Mouse (Mus musculus): ENCODE results near the gene Prpf39. TPM values are rescaled to one million over a fixed set of nuclear protein-coding genes. Genes with fewer than 3 reads are reported as not detected.

Prpf39 gene
- polyA plus RNA-seq, 1 experiment = 22.2 TPM

GRCm38 (mm10) chr12:65061082-65061481 is 24.9 kb downstream of the Prpf39 start:
- H3K27ac ChIP-seq (ENCODE audit: control insufficient read depth, insufficient read depth, low read depth, low read length, poor library complexity) = no peak overlapping the region
- TF ChIP-seq CTCF (IDR thresholded peaks at IDR 0.05; ENCODE audit: control insufficient read depth, insufficient read depth, low read length) (no peak), POLR2A (IDR thresholded peaks at IDR 0.05; ENCODE audit: borderline replicate concordance, control insufficient read depth, low read depth, low read length) (no peak)
- H3K4me1 ChIP-seq (ENCODE audit: control insufficient read depth, insufficient read depth, low read length) = no peaks in the 10 kb centered on the region; the same call in 1 of the 2 replicates
- H3K4me3 ChIP-seq (replicated peaks; ENCODE audit: control insufficient read depth, low read depth, low read length) = no peak overlapping the region

DNA sequence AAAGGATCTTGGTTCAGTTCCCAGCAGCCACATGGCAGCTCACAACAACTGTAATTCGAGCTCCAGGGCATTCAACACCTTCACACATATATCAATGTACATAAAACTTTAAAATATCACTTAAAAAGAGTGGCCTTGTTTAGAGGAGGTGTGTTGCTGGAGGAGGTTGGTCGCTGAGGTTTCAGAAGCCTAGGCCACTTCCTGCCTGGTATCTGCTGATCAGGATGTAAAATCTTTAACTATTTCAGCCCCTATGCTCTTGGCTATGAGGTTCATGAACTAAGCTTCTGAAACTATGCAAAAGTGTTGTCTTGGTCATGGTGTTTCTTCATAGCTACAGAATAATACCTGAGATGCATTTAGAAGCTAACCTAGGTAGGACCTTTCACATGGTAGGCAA is 29.1 kb downstream of the Prpf39 start:
- no peak for TF ChIP-seq CTCF (IDR thresholded peaks at IDR 0.05; ENCODE audit: control insufficient read depth, insufficient read depth, low read length)
- no peak for TF ChIP-seq POLR2A (IDR thresholded peaks at IDR 0.05; ENCODE audit: borderline replicate concordance, control insufficient read depth, low read depth, low read length)
- WGBS = 0% methylated on average over 2 of the region's 2 CpGs
- Histone ChIP-seq H3K4me3 (replicated peaks; ENCODE audit: control insufficient read depth, low read depth, low read length) (no peak overlapping the region), H3K27ac (ENCODE audit: control insufficient read depth, insufficient read depth, low read depth, low read length, poor library complexity) (no peak overlapping the region), H3K4me1 (ENCODE audit: control insufficient read depth, insufficient read depth, low read length) (no peaks in the 10 kb centered on the region; the same call in 1 of the 2 replicates)

DNA sequence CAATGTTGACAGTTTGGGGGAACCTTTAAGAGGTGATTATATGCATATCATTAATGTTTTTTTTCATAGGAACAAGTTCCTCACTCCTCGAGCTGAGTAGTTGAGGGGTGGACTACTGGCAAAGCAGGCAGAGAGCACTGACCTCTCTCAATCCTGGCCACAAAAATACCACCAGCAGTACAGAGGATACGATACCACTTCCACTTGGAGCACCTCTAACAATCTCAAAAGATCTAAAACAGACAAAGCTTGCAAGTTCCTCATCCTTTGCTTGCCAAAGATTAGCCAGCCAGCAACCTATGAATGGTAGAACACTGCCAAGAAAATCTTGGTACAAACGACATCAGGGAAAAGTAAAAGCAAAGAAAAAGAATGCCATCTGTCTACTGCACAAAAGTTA is 30.1 kb downstream of the Prpf39 start:
- Histone ChIP-seq H3K4me3 (replicated peaks; ENCODE audit: control insufficient read depth, low read depth, low read length) (no peak overlapping the region), H3K4me1 (ENCODE audit: control insufficient read depth, insufficient read depth, low read length) (no peaks in the 10 kb centered on the region; the same call in 1 of the 2 replicates), H3K27ac (ENCODE audit: control insufficient read depth, insufficient read depth, low read depth, low read length, poor library complexity) (no peak overlapping the region)
- no peak for TF ChIP-seq POLR2A (IDR thresholded peaks at IDR 0.05; ENCODE audit: borderline replicate concordance, control insufficient read depth, low read depth, low read length)
- no peak for TF ChIP-seq CTCF (IDR thresholded peaks at IDR 0.05; ENCODE audit: control insufficient read depth, insufficient read depth, low read length)
- WGBS = 7% methylated on average over 3 of the region's 3 CpGs

GRCm38 (mm10) chr12:65068409-65068808 is 32.3 kb downstream of the Prpf39 start:
- Histone ChIP-seq H3K4me3 (replicated peaks; ENCODE audit: control insufficient read depth, low read depth, low read length) (no peak overlapping the region), H3K4me1 (ENCODE audit: control insufficient read depth, insufficient read depth, low read length) (no peaks in the 10 kb centered on the region; the same call in 1 of the 2 replicates), H3K27ac (ENCODE audit: control insufficient read depth, insufficient read depth, low read depth, low read length, poor library complexity) (no peak overlapping the region)
- TF ChIP-seq POLR2A (IDR thresholded peaks at IDR 0.05; ENCODE audit: borderline replicate concordance, control insufficient read depth, low read depth, low read length) (no peak), CTCF (IDR thresholded peaks at IDR 0.05; ENCODE audit: control insufficient read depth, insufficient read depth, low read length) (no peak)
- 66% methylated on average over 4 of the region's 4 CpGs for WGBS

- Histone ChIP-seq H3K4me3 (replicated peaks; ENCODE audit: control insufficient read depth, low read depth, low read length) (peak overlapping the region; percentile 92), H3K27ac (ENCODE audit: control insufficient read depth, insufficient read depth, low read depth, low read length, poor library complexity) (peak overlapping the region; percentile 91), H3K4me1 (ENCODE audit: control insufficient read depth, insufficient read depth, low read length) (no peaks in the 10 kb centered on the region; the same call in 1 of the 2 replicates)
- TF ChIP-seq CTCF (IDR thresholded peaks at IDR 0.05; ENCODE audit: control insufficient read depth, insufficient read depth, low read length) = no peak
- no peak for TF ChIP-seq POLR2A (IDR thresholded peaks at IDR 0.05; ENCODE audit: borderline replicate concordance, control insufficient read depth, low read depth, low read length)
- 2% methylated on average over 21 of the region's 21 CpGs for WGBS
Measured at GRCm38 (mm10) chr12:65072911-65073610, 36.9 kb downstream of the Prpf39 start.

DNA sequence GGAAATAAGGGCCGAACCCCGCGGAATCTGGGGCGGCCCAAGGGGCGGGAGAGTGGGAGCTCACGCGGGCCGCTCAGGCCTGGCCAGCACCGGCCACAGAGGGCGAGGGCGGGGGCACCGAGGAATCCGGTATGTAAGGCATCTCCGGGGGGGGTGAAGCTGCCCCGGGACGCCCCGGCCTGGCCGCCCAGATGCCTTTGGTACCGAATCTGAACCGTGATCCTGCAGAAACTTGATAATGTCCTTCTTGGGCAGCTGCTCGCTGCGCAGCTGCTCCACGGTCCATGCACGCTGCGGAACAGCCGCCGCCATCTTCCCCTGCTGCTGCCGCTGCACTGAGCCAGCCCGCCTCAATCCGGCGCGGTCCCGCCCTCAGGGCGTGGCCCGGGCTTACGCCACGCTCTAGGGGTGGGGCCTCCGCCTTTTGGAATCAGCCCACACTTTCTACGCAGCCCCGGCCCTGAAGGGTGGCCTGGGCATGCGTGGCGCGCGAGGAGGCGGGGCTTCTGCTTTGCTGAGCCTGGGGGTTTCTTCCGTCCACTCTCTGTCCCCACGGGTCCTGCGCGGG is 37.6 kb downstream of the Prpf39 start, which contains the start of gene Fkbp3:
Gene Fkbp3 (minus strand): TSS at position 397 of the 568 bp plus-strand sequence.
- under 1% methylated on average over 49 of the region's 49 CpGs for WGBS
- Histone ChIP-seq H3K27ac (ENCODE audit: control insufficient read depth, insufficient read depth, low read depth, low read length, poor library complexity) (peak within 1 kb of the TSS; percentile 91), H3K4me1 (ENCODE audit: control insufficient read depth, insufficient read depth, low read length) (no peaks in the 10 kb centered on the region; the same call in 1 of the 2 replicates), H3K4me3 (replicated peaks; ENCODE audit: control insufficient read depth, low read depth, low read length) (peak within 1 kb of the TSS; percentile 92)
- TF ChIP-seq CTCF (IDR thresholded peaks at IDR 0.05; ENCODE audit: control insufficient read depth, insufficient read depth, low read length) = no peak
- TF ChIP-seq POLR2A (IDR thresholded peaks at IDR 0.05; ENCODE audit: borderline replicate concordance, control insufficient read depth, low read depth, low read length) = peak; percentile 94; the same call in 1 of the 2 replicates

GRCm38 (mm10) chr12:65074651-65075050 is 38.5 kb downstream of the Prpf39 start:
- TF ChIP-seq POLR2A (IDR thresholded peaks at IDR 0.05; ENCODE audit: borderline replicate concordance, control insufficient read depth, low read depth, low read length) = no peak
- TF ChIP-seq CTCF (IDR thresholded peaks at IDR 0.05; ENCODE audit: control insufficient read depth, insufficient read depth, low read length) = no peak
- Histone ChIP-seq H3K4me1 (ENCODE audit: control insufficient read depth, insufficient read depth, low read length) (no peaks in the 10 kb centered on the region; the same call in 1 of the 2 replicates), H3K27ac (ENCODE audit: control insufficient read depth, insufficient read depth, low read depth, low read length, poor library complexity) (no peak overlapping the region), H3K4me3 (replicated peaks; ENCODE audit: control insufficient read depth, low read depth, low read length) (no peak overlapping the region)
- 41% methylated on average over 7 of the region's 7 CpGs for WGBS

- whole genome bisulfite sequencing = 2% methylated on average over 39 of the region's 39 CpGs
- peak within 1 kb of the TSS; percentile 42; the same call in 1 of the 2 replicates for H3K27ac ChIP-seq (ENCODE audit: control insufficient read depth, insufficient read depth, low read depth, low read length, poor library complexity)
- peak within 1 kb of the TSS; percentile 89 for H3K4me3 ChIP-seq (replicated peaks; ENCODE audit: control insufficient read depth, low read depth, low read length)
- peak; percentile 75; the same call in 1 of the 2 replicates for TF ChIP-seq POLR2A (IDR thresholded peaks at IDR 0.05; ENCODE audit: borderline replicate concordance, control insufficient read depth, low read depth, low read length)
- no peak for TF ChIP-seq CTCF (IDR thresholded peaks at IDR 0.05; ENCODE audit: control insufficient read depth, insufficient read depth, low read length)
- H3K4me1 ChIP-seq (ENCODE audit: control insufficient read depth, insufficient read depth, low read length) = no peaks in the 10 kb centered on the region; the same call in 1 of the 2 replicates
Measured at GRCm38 (mm10) chr12:65075085-65075732, 39.1 kb downstream of the Prpf39 start, which contains the start of gene Fancm. Gene Fancm (plus strand): TSS chr12:65075603.

All from bone marrow, adult 2 months (tissue).